ENCODE assay signal across 19 mouse cellular contexts in genomic region chr9:54074901-54075300, GRCm38 (mm10). TPM values are rescaled to one million over a fixed set of nuclear protein-coding genes. Genes with fewer than 3 reads are reported as not detected.
"Had no signal": no experiment of that assay in that cellular context is flagged by ENCODE, and none has a peak within 500 bp of the region (broad histone marks: within the 10 kb centered on the region; RNA-seq: fewer than 3 reads in every experiment).

No protein-coding gene starts in this region.

- H3K4me3 ChIP-seq: liver, embryonic 13.5 days; liver, embryonic 15.5 days; midbrain, embryonic 13.5 days; midbrain, embryonic 15.5 days; neural tube, embryonic 12.5 days; stomach, embryonic 15.5 days had no signal

- H3K4me1 ChIP-seq: liver, embryonic 13.5 days; liver, embryonic 15.5 days; midbrain, embryonic 13.5 days; midbrain, embryonic 15.5 days; neural tube, embryonic 12.5 days; stomach, embryonic 15.5 days had no signal

- H3K9me3 ChIP-seq: liver, embryonic 13.5 days; liver, embryonic 15.5 days; midbrain, embryonic 13.5 days; midbrain, embryonic 15.5 days; neural tube, embryonic 12.5 days; stomach, embryonic 15.5 days had no signal

- H3K9ac ChIP-seq: liver, embryonic 13.5 days; liver, embryonic 15.5 days; liver, postnatal 0 days; midbrain, embryonic 13.5 days; midbrain, embryonic 15.5 days; neural tube, embryonic 12.5 days; stomach, embryonic 15.5 days had no signal

- H3K36me3 ChIP-seq: liver, embryonic 13.5 days; liver, embryonic 15.5 days; midbrain, embryonic 13.5 days; midbrain, embryonic 15.5 days; neural tube, embryonic 12.5 days; stomach, embryonic 15.5 days had no signal

- ATAC-seq: liver, postnatal 0 days; midbrain, embryonic 13.5 days; midbrain, embryonic 15.5 days had no signal

- H3K27ac ChIP-seq: liver, embryonic 13.5 days; liver, embryonic 15.5 days; midbrain, embryonic 13.5 days; midbrain, embryonic 15.5 days; neural tube, embryonic 12.5 days; stomach, embryonic 15.5 days; stomach, postnatal 0 days had no signal

- H3K27me3 ChIP-seq: liver, embryonic 13.5 days; liver, embryonic 15.5 days; midbrain, embryonic 15.5 days; neural tube, embryonic 12.5 days; stomach, embryonic 15.5 days had no signal

- DNase-seq: liver; liver, embryonic 13.5 days; liver, postnatal 0 days; right cerebral cortex, postnatal 14 days; thymus, adult 2 months; thymus, postnatal 25 days; thymus, postnatal 4 days had no signal

- H3K4me2 ChIP-seq: liver, embryonic 11.5 days; liver, embryonic 13.5 days; liver, embryonic 15.5 days; midbrain, embryonic 11.5 days; midbrain, embryonic 13.5 days; midbrain, embryonic 15.5 days; neural tube, embryonic 12.5 days; stomach, embryonic 15.5 days had no signal

RNA-seq across cellular contexts. Expression of gene Tnfaip8l3, which starts 6.7 kb away (rescaled TPM):
- total RNA-seq: megakaryocyte-erythroid progenitor cell, adult 5-6 weeks; monocyte, adult 5-6 weeks; neutrophil, adult 5-6 weeks had no signal
- polyA plus RNA-seq: liver, embryonic 11.5 days; testis, adult 2 months had no signal
